Mouse (Mus musculus) gastrocnemius, adult 18-20 months (tissue): ENCODE results near the gene Taf8. TPM values are rescaled to one million over a fixed set of nuclear protein-coding genes. Genes with fewer than 3 reads are reported as not detected.

Experiments
- DNase-seq: peaks from one replicate; pipeline ENCODE4 v3.0.0; 2021; ENCODE audit warnings: low spot score
- long read RNA-seq, 2 experiments: library from polyadenylated mRNA; stranded (forward); transcript quantifications; one replicate each; pipeline ENCODE4 v2.0.0; 2021
- total RNA-seq, 2 experiments: library from RNA; stranded (reverse); gene quantifications; 2 replicates each; pipeline ENCODE4 v1.2.3; 2021

Gene Taf8
- 10 to 100 TPM in 1 of 2 experiments, 1 to 10 TPM in 1; 9.2 to 12.1 TPM for total RNA-seq
- long read RNA-seq, experiment 1, transcript Taf8-201 (9 exons, 2,784 nt), result major isoform, 10 of 13 reads
- long read RNA-seq, experiment 1, partial matches to known transcripts, result 1 of 13 reads
- long read RNA-seq, experiment 1, other reads (novel, unspliced or antisense), result 2 of 13 reads
- long read RNA-seq, experiment 2, transcript Taf8-201 (9 exons, 2,784 nt), result major isoform, 8 of 10 reads
- long read RNA-seq, experiment 2, partial matches to known transcripts, result 1 of 10 reads
- long read RNA-seq, experiment 2, other reads (novel, unspliced or antisense), result 1 of 10 reads

GRCm38 (mm10) chr17:47501946-47502706 is at the start of gene Taf8:
TSS of gene Taf8 (minus strand) at chr17:47502292.
- DNase-seq, result peak; percentile 92

DNA sequence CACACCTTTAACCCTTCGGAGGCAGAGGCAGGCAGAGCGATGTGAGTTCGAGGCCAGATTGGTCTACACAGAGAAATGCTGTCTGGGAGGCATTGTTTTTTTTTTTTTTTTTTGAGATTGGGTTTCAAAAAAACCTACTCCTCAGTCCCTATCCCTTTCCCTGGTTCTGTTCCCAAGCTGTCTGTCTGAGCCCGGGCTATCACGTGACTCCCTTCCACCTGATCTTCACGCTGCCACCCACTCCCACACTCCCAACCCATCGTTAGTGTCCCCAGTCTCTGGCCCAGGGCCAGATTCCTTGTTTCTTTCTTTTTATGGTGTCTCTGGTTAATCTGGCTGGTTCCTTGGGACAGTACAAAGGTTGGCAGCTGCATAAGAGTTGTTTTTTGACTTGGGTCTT is 49.0 kb upstream of the Taf8 start:
- DNase-seq, result no peak

- no peak for DNase-seq
Measured at GRCm38 (mm10) chr17:47545861-47546331, 43.8 kb upstream of the Taf8 start.

- no peak for DNase-seq
Measured at GRCm38 (mm10) chr17:47545154-47545553, 43.1 kb upstream of the Taf8 start.

GRCm38 (mm10) chr17:47543051-47543650 is 41.1 kb upstream of the Taf8 start:
- no peak for DNase-seq

GRCm38 (mm10) chr17:47542061-47542460 is 40.0 kb upstream of the Taf8 start:
- DNase-seq, result no peak

GRCm38 (mm10) chr17:47539128-47539527 is 37.0 kb upstream of the Taf8 start:
- no peak for DNase-seq

GRCm38 (mm10) chr17:47538049-47538448 is 36.0 kb upstream of the Taf8 start:
- DNase-seq, result no peak

GRCm38 (mm10) chr17:47535812-47536236 is 33.7 kb upstream of the Taf8 start:
- no peak for DNase-seq

DNA sequence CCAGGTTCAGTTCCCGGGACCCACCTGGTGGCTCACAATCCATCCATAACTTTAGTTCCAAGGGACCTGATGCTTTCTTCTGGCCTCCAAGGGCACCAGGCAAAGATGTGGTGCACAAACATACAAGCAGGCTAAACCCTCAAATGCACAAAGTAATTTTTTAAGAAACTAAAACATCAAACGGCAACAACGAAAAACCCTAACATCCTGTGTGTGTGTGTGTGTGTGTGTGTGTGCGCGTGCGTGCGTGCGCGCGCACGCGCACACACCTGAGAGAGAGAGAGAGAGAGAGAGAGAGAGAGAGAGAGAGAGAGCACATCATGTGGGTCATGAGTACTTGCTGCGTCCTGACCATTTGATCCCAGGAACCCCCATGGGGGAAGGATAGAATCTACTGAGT is 31.6 kb upstream of the Taf8 start:
- no peak for DNase-seq

DNA sequence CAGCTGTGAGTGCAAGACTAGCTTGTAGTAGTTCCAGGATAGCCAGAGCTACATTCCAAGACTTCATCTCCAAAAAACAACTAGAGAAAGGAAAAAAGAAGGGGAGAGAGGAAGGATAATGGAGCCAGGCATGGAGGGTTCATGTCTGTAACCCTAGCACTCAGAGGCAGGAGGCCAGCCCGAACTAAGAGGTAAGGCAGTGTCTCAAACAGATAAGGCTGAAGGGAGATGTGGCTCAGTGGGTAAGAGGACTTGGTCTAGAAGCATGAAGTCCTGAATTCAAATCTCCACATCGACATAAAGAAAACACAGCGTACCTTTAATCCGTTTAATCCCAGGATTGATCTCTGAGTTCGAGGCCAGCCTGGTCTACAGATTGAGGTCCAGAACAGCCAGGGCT is 30.3 kb upstream of the Taf8 start:
- no peak for DNase-seq

DNA sequence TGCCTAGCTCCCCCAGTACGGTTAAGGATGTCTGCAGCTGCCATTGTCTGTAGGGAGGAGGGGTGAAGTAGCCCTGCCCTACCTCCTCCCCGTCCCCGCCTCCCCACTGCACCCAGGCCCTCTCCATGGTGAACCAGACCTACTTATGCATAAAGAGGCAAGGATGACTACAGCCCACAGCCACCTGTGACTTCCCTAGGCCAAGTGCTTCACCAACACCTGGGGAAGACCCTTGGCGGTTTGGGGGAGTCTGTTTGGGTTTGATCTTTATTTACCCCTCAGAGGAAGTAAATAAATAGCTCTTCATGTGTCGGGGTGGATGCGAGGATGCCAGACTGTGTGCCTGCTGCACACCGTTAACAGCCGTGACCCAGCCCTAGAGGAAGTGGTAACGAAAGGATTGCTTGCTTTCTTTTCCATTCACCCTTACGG is 29.3 kb upstream of the Taf8 start:
- DNase-seq, result no peak

- no peak for DNase-seq
Measured at GRCm38 (mm10) chr17:47529595-47529994, 27.5 kb upstream of the Taf8 start.

GRCm38 (mm10) chr17:47528919-47529318 is 26.8 kb upstream of the Taf8 start:
- no peak for DNase-seq

DNA sequence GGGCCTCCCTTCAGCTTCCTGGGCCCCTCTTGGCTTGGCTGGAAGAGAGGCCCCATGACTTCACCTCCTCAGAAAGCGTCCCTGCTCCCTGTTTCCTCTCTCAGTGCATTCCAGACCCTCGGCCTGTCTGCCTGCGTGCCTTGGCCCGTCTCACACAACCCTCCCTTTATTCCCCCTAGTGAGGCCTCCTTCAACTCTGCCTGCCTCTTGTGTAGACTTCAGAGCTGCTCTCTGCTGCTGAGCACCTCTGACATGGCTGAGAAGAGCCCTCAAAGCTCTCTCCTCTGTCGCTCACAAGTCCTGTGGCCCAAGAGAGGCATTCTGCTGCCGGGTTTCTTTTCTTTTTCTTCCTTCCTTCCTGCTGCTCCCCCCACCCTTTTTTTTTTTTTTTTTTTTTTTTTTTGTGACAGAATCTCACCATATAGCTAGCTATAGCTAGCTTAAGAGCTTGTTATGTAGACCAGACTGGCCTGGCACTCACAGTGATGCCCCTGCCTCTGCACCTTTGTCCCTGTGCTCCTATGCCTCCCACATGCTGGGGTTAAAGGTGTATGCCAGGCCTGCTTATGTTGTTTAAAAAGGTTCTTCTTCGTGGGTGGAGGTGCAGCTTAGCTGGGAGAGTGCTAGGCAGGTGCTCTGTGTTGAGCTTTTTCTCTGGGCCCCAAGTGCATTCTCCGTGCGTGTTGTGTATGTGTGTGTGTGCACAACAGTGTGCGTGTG is 25.6 kb upstream of the Taf8 start:
- DNase-seq, result no peak

GRCm38 (mm10) chr17:47526856-47527520 is 24.9 kb upstream of the Taf8 start:
- DNase-seq, result no peak

GRCm38 (mm10) chr17:47524991-47525390 is 22.9 kb upstream of the Taf8 start:
- no peak for DNase-seq

DNA sequence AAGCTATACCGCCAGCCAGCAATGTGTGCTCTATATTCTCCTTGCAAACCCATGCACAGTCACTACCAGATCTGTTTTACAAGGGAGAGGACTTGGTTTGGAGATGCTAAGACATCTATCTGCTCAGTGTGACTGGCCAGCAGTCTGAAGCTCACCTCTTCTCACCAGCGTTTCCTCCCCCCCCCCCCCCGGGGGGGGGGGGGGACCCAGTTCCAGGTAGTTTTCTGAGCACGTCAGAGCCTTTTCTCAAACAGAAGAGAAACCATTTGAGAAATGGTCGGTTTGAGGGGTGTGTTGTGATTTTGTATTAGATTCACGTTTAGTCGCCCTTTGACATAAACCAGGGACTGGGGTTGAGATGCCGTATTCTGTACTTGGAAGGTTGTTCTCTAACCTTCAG is 22.0 kb upstream of the Taf8 start:
- DNase-seq, result no peak

GRCm38 (mm10) chr17:47523211-47523682 is 21.2 kb upstream of the Taf8 start:
- no peak for DNase-seq

- DNase-seq, result no peak
Measured at GRCm38 (mm10) chr17:47522536-47522935, 20.4 kb upstream of the Taf8 start.
